Mouse (Mus musculus): Measurements from ENCODE around the gene Cdh18.

Gene Cdh18

DNA sequence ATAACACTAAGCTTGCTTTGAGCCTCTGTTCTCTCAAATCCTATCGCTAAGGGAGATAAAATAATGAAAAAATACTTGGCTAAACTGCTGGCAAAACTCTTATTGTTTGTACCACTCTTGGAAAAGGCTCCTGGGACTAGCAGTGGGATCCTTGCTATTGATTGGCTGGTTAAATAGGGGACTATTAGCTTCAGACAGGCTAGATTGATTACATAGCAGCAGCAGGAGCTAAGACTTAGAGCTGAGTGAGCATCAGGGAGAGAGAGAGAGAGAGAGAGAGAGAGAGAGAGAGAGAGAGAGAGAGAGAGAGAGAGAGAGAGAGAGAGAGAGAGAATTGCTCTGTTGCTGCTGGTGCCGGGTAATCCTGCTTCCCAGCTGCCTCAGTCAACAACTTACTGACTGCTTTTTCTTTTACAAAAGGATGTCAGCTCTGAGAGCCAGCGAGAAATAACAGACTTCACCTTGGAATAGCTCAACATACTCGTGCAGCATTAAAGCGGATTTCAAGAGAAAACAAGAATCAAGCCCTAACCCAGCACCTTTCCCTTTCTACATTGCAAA, at the start of gene Cdh18:
Gene Cdh18 (plus strand): TSS at position 312 of the 561 bp plus-strand sequence.
- no peak for DNase-seq (ENCODE audit: low read depth, low spot score)

GRCm38 (mm10) chr15:22511271-22511670, 37.6 kb upstream of the Cdh18 start:
- no peak for DNase-seq (ENCODE audit: low read depth, low spot score)

DNA sequence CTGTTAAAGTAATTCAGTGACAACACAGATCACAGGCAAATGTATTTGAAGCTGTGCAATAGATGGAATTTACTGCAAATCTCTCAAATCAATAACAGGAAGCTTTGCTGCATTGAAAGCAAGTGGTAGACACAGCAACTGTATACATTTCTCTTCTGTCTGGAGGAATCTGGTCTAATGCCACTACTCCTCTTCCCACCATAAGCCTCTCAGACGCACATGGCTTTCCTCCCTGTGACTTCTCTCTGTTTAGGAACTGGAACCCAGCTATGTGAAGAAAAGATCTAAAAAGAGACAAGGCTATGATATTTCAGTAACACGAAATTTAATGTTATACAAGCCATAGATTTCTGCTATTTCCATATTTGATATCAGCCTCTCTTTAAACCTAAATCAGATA, 13.0 kb upstream of the Cdh18 start:
- DNase-seq (ENCODE audit: low read depth, low spot score) = no peak

GRCm38 (mm10) chr15:22577974-22578616, 29.3 kb downstream of the Cdh18 start:
- peak; percentile 60 for DNase-seq (ENCODE audit: low read depth, low spot score)

- no peak for DNase-seq (ENCODE audit: low read depth, low spot score)
These were observed 29.8 kb downstream of the Cdh18 start for GRCm38 (mm10) chr15:22578617-22578990.

GRCm38 (mm10) chr15:22584667-22585066, 35.8 kb downstream of the Cdh18 start:
- no peak for DNase-seq (ENCODE audit: low read depth, low spot score)

DNA sequence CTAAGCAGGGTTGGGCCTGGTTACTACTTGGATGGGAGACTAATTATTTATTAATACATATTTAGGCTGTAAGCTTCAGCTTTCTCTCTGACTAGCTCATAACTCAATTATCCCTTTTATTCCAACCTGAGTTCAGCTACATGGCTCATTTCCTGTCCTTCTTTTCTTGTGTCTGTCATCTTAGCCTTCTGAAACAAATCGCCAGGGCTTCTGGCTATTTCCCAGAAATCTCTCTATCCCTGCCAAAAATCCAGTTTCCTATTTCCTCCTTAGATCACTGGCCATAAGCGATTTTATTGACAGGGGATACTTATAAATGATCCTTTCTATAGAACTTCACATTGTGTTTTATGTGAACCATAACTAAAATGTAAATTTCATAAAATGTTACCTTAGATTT, 167.6 kb downstream of the Cdh18 start:
- DNase-seq (ENCODE audit: low read depth, low spot score) = no peak

- DNase-seq (ENCODE audit: low read depth, low spot score) = no peak
These were observed 168.9 kb downstream of the Cdh18 start for GRCm38 (mm10) chr15:22717681-22718080.

GRCm38 (mm10) chr15:22726574-22726973, 177.8 kb downstream of the Cdh18 start:
- DNase-seq (ENCODE audit: low read depth, low spot score) = no peak

GRCm38 (mm10) chr15:22733039-22733438, 184.2 kb downstream of the Cdh18 start:
- DNase-seq (ENCODE audit: low read depth, low spot score) = no peak

GRCm38 (mm10) chr15:22736165-22736564, 187.3 kb downstream of the Cdh18 start:
- no peak for DNase-seq (ENCODE audit: low read depth, low spot score)

GRCm38 (mm10) chr15:22761257-22761656, 212.4 kb downstream of the Cdh18 start:
- peak; percentile 87 for DNase-seq (ENCODE audit: low read depth, low spot score)

DNA sequence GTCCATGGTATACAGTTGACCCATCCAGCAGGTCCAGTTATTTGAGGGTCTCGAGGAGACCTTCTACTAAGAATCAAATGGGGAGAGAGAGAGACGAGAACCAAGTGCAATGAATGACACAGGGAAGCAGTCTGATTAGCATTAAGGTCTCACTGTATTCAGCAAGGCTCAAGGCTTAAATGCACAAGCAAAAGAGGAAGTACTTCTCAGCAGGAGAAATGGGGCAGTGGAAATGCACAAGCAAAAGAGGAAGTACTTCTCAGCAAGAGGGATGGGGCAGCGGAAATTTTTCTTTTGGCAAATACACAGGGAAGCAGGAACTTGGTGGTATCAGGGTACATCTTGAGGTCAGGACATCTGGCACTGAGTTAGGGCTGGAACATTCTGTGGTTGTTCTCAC, 217.8 kb downstream of the Cdh18 start:
- peak; percentile 51 for DNase-seq (ENCODE audit: low read depth, low spot score)

GRCm38 (mm10) chr15:22776346-22776745, 227.5 kb downstream of the Cdh18 start:
- peak; percentile 2 for DNase-seq (ENCODE audit: low read depth, low spot score)

DNA sequence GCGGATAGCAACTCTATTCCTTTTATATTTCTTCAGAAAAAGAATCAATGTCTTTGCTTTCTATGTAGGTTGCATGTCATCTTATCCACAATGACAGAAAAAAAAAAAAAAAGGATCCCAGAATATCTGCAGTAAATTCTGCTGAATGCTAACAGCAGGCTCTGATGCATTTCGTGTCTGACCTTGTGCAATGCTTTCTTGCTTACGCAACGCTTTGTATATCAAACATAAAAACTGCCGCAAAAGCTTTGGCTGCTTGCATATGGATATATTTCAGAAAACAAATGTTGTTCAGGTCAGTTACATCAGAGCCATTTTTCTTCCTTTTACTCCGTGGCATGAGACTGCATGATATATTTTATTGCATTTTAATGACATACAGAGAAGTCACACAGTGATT, 240.9 kb downstream of the Cdh18 start:
- no peak for DNase-seq (ENCODE audit: low read depth, low spot score)

GRCm38 (mm10) chr15:22791791-22792190, 243.0 kb downstream of the Cdh18 start:
- DNase-seq (ENCODE audit: low read depth, low spot score) = no peak

GRCm38 (mm10) chr15:22833127-22833526, 284.3 kb downstream of the Cdh18 start:
- DNase-seq (ENCODE audit: low read depth, low spot score) = no peak

- no peak for DNase-seq (ENCODE audit: low read depth, low spot score)
These were observed 288.4 kb downstream of the Cdh18 start for GRCm38 (mm10) chr15:22837173-22837572.

GRCm38 (mm10) chr15:22857704-22858103, 308.9 kb downstream of the Cdh18 start:
- DNase-seq (ENCODE audit: low read depth, low spot score) = no peak

GRCm38 (mm10) chr15:22870679-22871078, 321.9 kb downstream of the Cdh18 start:
- no peak for DNase-seq (ENCODE audit: low read depth, low spot score)

DNA sequence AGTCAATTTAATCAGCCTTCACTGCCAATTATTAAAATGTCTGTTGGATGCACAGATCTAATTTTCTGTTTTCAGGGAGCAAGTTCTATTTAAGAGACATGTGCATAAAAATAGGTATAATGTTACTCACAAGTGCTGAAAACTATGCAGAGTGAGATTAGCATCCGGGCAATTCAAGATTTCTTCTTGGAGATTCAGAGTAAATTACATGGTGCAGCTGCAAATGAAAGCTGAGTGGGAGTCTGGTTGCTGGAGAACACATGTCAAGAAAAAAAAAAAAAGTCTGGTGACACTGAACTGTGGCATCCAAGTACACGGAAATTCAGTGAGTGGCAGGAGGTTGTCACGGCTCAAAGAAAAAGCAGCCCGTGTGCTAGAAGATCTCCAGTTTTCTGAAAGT, 348.9 kb downstream of the Cdh18 start:
- no peak for DNase-seq (ENCODE audit: low read depth, low spot score)

DNA sequence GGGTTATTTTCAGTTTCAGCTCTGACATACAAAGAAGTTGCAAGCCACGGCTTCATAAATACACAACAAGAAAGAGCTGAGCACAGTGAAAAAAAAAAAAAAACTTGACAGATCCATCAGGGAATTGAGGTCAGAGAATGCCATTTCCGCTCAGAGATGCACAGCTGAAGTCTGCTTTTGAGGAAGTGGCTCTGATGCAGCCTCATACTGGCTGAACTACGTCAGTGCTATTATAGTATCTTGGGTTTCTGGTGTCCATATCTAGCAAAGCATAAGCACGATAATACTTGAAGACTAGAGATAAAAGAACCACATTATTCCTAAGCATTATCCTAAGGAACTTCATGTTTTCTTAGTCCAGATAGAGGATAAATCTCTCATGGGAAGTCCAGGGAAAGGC, 349.4 kb downstream of the Cdh18 start:
- DNase-seq (ENCODE audit: low read depth, low spot score) = no peak

DNA sequence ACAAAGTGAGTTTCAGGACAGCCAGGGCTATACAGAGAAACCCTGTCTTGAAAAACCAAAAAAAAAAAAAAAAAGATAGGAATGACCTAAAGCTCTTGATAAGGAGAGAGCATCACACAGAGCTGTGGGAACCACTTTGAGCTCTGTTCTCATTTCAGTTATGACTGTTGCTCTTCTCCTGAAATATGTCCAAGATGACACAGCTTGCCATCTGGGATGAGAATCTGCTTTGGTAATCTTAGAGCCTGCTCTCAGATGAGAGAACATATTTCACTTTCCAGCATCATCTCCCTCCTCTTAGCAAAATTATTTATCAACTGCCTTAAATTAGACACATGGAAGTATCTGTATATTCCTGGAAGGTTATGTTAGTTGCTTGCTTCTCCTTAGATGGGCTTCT, 365.6 kb downstream of the Cdh18 start:
- no peak for DNase-seq (ENCODE audit: low read depth, low spot score)

DNA sequence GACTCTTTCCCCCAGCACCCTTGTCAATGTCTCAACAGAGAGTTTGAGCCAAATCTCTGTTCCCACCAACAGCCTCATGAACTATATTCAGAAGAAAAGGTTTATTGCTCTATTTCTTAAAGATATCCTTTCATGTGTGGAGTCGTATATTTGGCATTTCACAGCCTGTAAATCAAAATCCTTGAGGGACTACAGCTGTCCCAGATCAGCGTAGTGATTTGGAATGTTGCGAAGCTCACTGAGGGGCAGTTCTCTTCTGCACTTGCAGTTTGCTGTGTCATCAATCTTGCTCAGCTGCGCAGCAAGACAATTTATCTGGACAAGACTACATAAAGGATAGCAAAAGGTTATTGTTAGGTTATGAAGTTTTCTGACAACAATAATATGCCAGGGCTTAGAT, 385.5 kb downstream of the Cdh18 start:
- no peak for DNase-seq (ENCODE audit: low read depth, low spot score)
